Mouse (Mus musculus): Measurements from ENCODE around the gene Nudt5. TPM values are rescaled to one million over a fixed set of nuclear protein-coding genes. Genes with fewer than 3 reads are reported as not detected.
A peak's percentile ranks its signal among the peaks of the same experiment; 100 is the strongest.
"Not testable (repeated sequence)": the region's sequence is repeated elsewhere in the genome, so short reads cannot be mapped to it uniquely, and the experiment has no call there.

Gene Nudt5
- 32.0 and 36.2 TPM in 2 replicates for polyA plus RNA-seq (2014; fragmentation: Nextera tagmentation; extraction: Ambion mirVana)

GRCm38 (mm10) chr2:5844873-5845631, at the start of gene Nudt5, which contains the start of gene Cdc123:
Gene Nudt5 (plus strand): TSS chr2:5845019.
Gene Cdc123 (minus strand): TSS chr2:5845164.
- H3K27ac ChIP-seq (ENCODE audit: low read depth, low read length): peak within 1 kb of the TSS; percentile 89
- peaks cover 12% of the 10 kb centered on the region for H3K4me1 ChIP-seq (ENCODE audit: control insufficient read depth, insufficient read depth, low read length)
- H3K4me2 ChIP-seq (ENCODE audit: low read length): peak within 1 kb of the TSS; percentile 67
- ATAC-seq (peak; percentile 99), DNase-seq (ENCODE audit: low spot score) (peak; percentile 98)
- under 1% methylated on average over 53 of the region's 53 CpGs for WGBS
- H3K27me3 ChIP-seq (replicated peaks; ENCODE audit: control insufficient read depth, insufficient read depth, low read length): no peaks in the 10 kb centered on the region
- peak within 1 kb of the TSS; percentile 67 for H3K4me3 ChIP-seq (ENCODE audit: low read depth, low read length)
- no peaks in the 10 kb centered on the region for H3K9me3 ChIP-seq (replicated peaks; ENCODE audit: control insufficient read depth, low read length)
- H3K9ac ChIP-seq (ENCODE audit: low read length): peak within 1 kb of the TSS; percentile 87
- H3K36me3 ChIP-seq (ENCODE audit: control insufficient read depth, insufficient read depth, low read length): peaks cover 19% of the 10 kb centered on the region

GRCm38 (mm10) chr2:5797816-5798672, 46.8 kb upstream of the Nudt5 start:
- no peak overlapping the region for H3K4me2 ChIP-seq (ENCODE audit: low read length)
- H3K9me3 ChIP-seq (replicated peaks; ENCODE audit: control insufficient read depth, low read length): 0 out of 2 replicates have a peak, but pooled peaks cover 2% of the 10 kb centered on the region
- no peak overlapping the region for H3K9ac ChIP-seq (ENCODE audit: low read length)
- ATAC-seq (no peak), DNase-seq (ENCODE audit: low spot score) (no peak)
- H3K27ac ChIP-seq (ENCODE audit: low read depth, low read length): no peak overlapping the region
- 92% methylated on average over 11 of the region's 11 CpGs for WGBS
- H3K27me3 ChIP-seq (replicated peaks; ENCODE audit: control insufficient read depth, insufficient read depth, low read length): no peaks in the 10 kb centered on the region
- H3K4me3 ChIP-seq (ENCODE audit: low read depth, low read length): no peak overlapping the region
- H3K4me1 ChIP-seq (ENCODE audit: control insufficient read depth, insufficient read depth, low read length): no peaks in the 10 kb centered on the region
- H3K36me3 ChIP-seq (ENCODE audit: control insufficient read depth, insufficient read depth, low read length): peaks cover 74% of the 10 kb centered on the region

GRCm38 (mm10) chr2:5801182-5801640, 43.6 kb upstream of the Nudt5 start:
- Histone ChIP-seq H3K4me3 (ENCODE audit: low read depth, low read length) (no peak overlapping the region), H3K9ac (ENCODE audit: low read length) (no peak overlapping the region), H3K9me3 (replicated peaks; ENCODE audit: control insufficient read depth, low read length) (0 out of 2 replicates have a peak, but pooled peaks cover 2% of the 10 kb centered on the region), H3K4me2 (ENCODE audit: low read length) (no peak overlapping the region), H3K27me3 (replicated peaks; ENCODE audit: control insufficient read depth, insufficient read depth, low read length) (no peaks in the 10 kb centered on the region), H3K36me3 (ENCODE audit: control insufficient read depth, insufficient read depth, low read length) (peaks cover 70% of the 10 kb centered on the region), H3K4me1 (ENCODE audit: control insufficient read depth, insufficient read depth, low read length) (no peaks in the 10 kb centered on the region), H3K27ac (ENCODE audit: low read depth, low read length) (no peak overlapping the region)
- DNase-seq (ENCODE audit: low spot score) (no peak), ATAC-seq (no peak)
- 96% methylated on average over 9 of the region's 9 CpGs for WGBS

GRCm38 (mm10) chr2:5801927-5802590, 42.8 kb upstream of the Nudt5 start:
- Histone ChIP-seq H3K9ac (ENCODE audit: low read length) (no peak overlapping the region), H3K4me1 (ENCODE audit: control insufficient read depth, insufficient read depth, low read length) (no peaks in the 10 kb centered on the region), H3K9me3 (replicated peaks; ENCODE audit: control insufficient read depth, low read length) (0 out of 2 replicates have a peak, but pooled peaks cover 2% of the 10 kb centered on the region), H3K4me3 (ENCODE audit: low read depth, low read length) (no peak overlapping the region), H3K27ac (ENCODE audit: low read depth, low read length) (no peak overlapping the region), H3K36me3 (ENCODE audit: control insufficient read depth, insufficient read depth, low read length) (peaks cover 63% of the 10 kb centered on the region), H3K4me2 (ENCODE audit: low read length) (no peak overlapping the region), H3K27me3 (replicated peaks; ENCODE audit: control insufficient read depth, insufficient read depth, low read length) (no peaks in the 10 kb centered on the region)
- ATAC-seq (no peak), DNase-seq (ENCODE audit: low spot score) (no peak)
- 95% methylated on average over 10 of the region's 10 CpGs for WGBS

GRCm38 (mm10) chr2:5804440-5805045, 40.3 kb upstream of the Nudt5 start:
- no peak overlapping the region for H3K4me3 ChIP-seq (ENCODE audit: low read depth, low read length)
- no peak overlapping the region for H3K27ac ChIP-seq (ENCODE audit: low read depth, low read length)
- no peaks in the 10 kb centered on the region for H3K27me3 ChIP-seq (replicated peaks; ENCODE audit: control insufficient read depth, insufficient read depth, low read length)
- ATAC-seq: no peak
- WGBS: 92% methylated on average over 6 of the region's 6 CpGs
- no peak overlapping the region for H3K4me2 ChIP-seq (ENCODE audit: low read length)
- no peaks in the 10 kb centered on the region for H3K4me1 ChIP-seq (ENCODE audit: control insufficient read depth, insufficient read depth, low read length)
- 0 out of 2 replicates have a peak, but pooled peaks cover 2% of the 10 kb centered on the region for H3K9me3 ChIP-seq (replicated peaks; ENCODE audit: control insufficient read depth, low read length)
- DNase-seq (ENCODE audit: low spot score): no peak
- H3K9ac ChIP-seq (ENCODE audit: low read length): no peak overlapping the region
- H3K36me3 ChIP-seq (ENCODE audit: control insufficient read depth, insufficient read depth, low read length): peaks cover 67% of the 10 kb centered on the region

GRCm38 (mm10) chr2:5805228-5805627, 39.6 kb upstream of the Nudt5 start:
- no peak overlapping the region for H3K9ac ChIP-seq (ENCODE audit: low read length)
- H3K27ac ChIP-seq (ENCODE audit: low read depth, low read length): no peak overlapping the region
- no peak overlapping the region for H3K4me2 ChIP-seq (ENCODE audit: low read length)
- peaks cover 71% of the 10 kb centered on the region for H3K36me3 ChIP-seq (ENCODE audit: control insufficient read depth, insufficient read depth, low read length)
- H3K9me3 ChIP-seq (replicated peaks; ENCODE audit: control insufficient read depth, low read length): 0 out of 2 replicates have a peak, but pooled peaks cover 2% of the 10 kb centered on the region
- WGBS: 90% methylated on average over 7 of the region's 7 CpGs
- H3K4me1 ChIP-seq (ENCODE audit: control insufficient read depth, insufficient read depth, low read length): no peaks in the 10 kb centered on the region
- DNase-seq (ENCODE audit: low spot score): no peak
- H3K4me3 ChIP-seq (ENCODE audit: low read depth, low read length): no peak overlapping the region
- no peak for ATAC-seq
- no peaks in the 10 kb centered on the region for H3K27me3 ChIP-seq (replicated peaks; ENCODE audit: control insufficient read depth, insufficient read depth, low read length)

GRCm38 (mm10) chr2:5806201-5806600, 38.6 kb upstream of the Nudt5 start:
- H3K4me2 ChIP-seq (ENCODE audit: low read length); H3K9ac ChIP-seq (ENCODE audit: low read length); H3K4me1 ChIP-seq (ENCODE audit: control insufficient read depth, insufficient read depth, low read length); H3K9me3 ChIP-seq (replicated peaks; ENCODE audit: control insufficient read depth, low read length); H3K4me3 ChIP-seq (ENCODE audit: low read depth, low read length); H3K27me3 ChIP-seq (replicated peaks; ENCODE audit: control insufficient read depth, insufficient read depth, low read length); ATAC-seq; H3K27ac ChIP-seq (ENCODE audit: low read depth, low read length): not testable (repeated sequence)
- DNase-seq (ENCODE audit: low spot score): peak; percentile 42
- peaks cover 72% of the 10 kb centered on the region for H3K36me3 ChIP-seq (ENCODE audit: control insufficient read depth, insufficient read depth, low read length)
- WGBS: 78% methylated on average over 3 of the region's 3 CpGs

GRCm38 (mm10) chr2:5810036-5810718, 34.6 kb upstream of the Nudt5 start:
- Histone ChIP-seq H3K9ac (ENCODE audit: low read length) (no peak overlapping the region), H3K36me3 (ENCODE audit: control insufficient read depth, insufficient read depth, low read length) (peaks cover 47% of the 10 kb centered on the region), H3K4me1 (ENCODE audit: control insufficient read depth, insufficient read depth, low read length) (no peaks in the 10 kb centered on the region), H3K4me3 (ENCODE audit: low read depth, low read length) (no peak overlapping the region), H3K9me3 (replicated peaks; ENCODE audit: control insufficient read depth, low read length) (no peaks in the 10 kb centered on the region), H3K27ac (ENCODE audit: low read depth, low read length) (no peak overlapping the region), H3K4me2 (ENCODE audit: low read length) (no peak overlapping the region), H3K27me3 (replicated peaks; ENCODE audit: control insufficient read depth, insufficient read depth, low read length) (no peaks in the 10 kb centered on the region)
- 92% methylated on average over 5 of the region's 5 CpGs for WGBS
- no peak for DNase-seq (ENCODE audit: low spot score)
- no peak for ATAC-seq
